Mouse (Mus musculus) MEL (cell line): ENCODE measurements around the gene Myo5a.

Experiments used
- CTCF ChIP-seq, 3 experiments: IDR thresholded peaks in 2 of 3; conservative IDR thresholded peaks in 1 of 3; 2 replicates each; pipeline ENCODE4 v1.5.1; 2011 to 2012; ENCODE audit warnings: low read length in 3 of 3, low read depth in 2 of 3, mild to moderate bottlenecking in 2 of 3, improper control_type of control experiment in 1 of 3, inconsistent platforms in 1 of 3, mixed read lengths in 1 of 3, moderate library complexity in 1 of 3; ENCODE audit not compliant: control insufficient read depth in 1 of 3, insufficient read depth in 1 of 3, poor library complexity in 1 of 3, severe bottlenecking in 1 of 3
- GABPA ChIP-seq: IDR thresholded peaks from 2 replicates; pipeline ENCODE4 v1.6.1; 2012; ENCODE audit warnings: low read depth, mild to moderate bottlenecking, inconsistent platforms, low read length, improper control_type of control experiment, moderate library complexity
- GATA1 ChIP-seq: IDR thresholded peaks from 2 replicates; pipeline ENCODE4 v1.6.1; 2011; ENCODE audit warnings: low read depth, low read length, improper control_type of control experiment
- MAX ChIP-seq: IDR thresholded peaks from 2 replicates; pipeline ENCODE4 v1.6.1; 2011; ENCODE audit warnings: low read length, improper control_type of control experiment
- MAZ ChIP-seq: IDR thresholded peaks from 2 replicates; pipeline ENCODE4 v1.6.1; 2012; ENCODE audit warnings: low read depth, mild to moderate bottlenecking, inconsistent platforms, low read length, improper control_type of control experiment
- NRF1 ChIP-seq: IDR thresholded peaks from 2 replicates; pipeline ENCODE4 v1.6.1; 2014; ENCODE audit warnings: low read depth, mild to moderate bottlenecking, inconsistent platforms, low read length, improper control_type of control experiment, moderate library complexity; ENCODE audit not compliant: poor library complexity, insufficient read depth, severe bottlenecking
- POLR2AphosphoS2 ChIP-seq: IDR thresholded peaks from 2 replicates; pipeline ENCODE4 v1.6.1; 2011; ENCODE audit warnings: low read length, improper control_type of control experiment
- SMC3 ChIP-seq: IDR thresholded peaks from 2 replicates; pipeline ENCODE4 v1.6.1; 2011; ENCODE audit warnings: low read depth, low read length, improper control_type of control experiment
- USF1 ChIP-seq: IDR thresholded peaks from 2 replicates; pipeline ENCODE4 v1.6.1; 2014; ENCODE audit warnings: low read depth, mild to moderate bottlenecking, inconsistent platforms, low read length, improper control_type of control experiment, moderate library complexity
- ZC3H11A ChIP-seq: IDR thresholded peaks from 2 replicates; pipeline ENCODE4 v1.6.1; 2012; ENCODE audit warnings: low read depth, mild to moderate bottlenecking, inconsistent platforms, low read length, improper control_type of control experiment
- ZNF384 ChIP-seq: IDR thresholded peaks from 2 replicates; pipeline ENCODE4 v1.6.1; 2012; ENCODE audit warnings: low read depth, mild to moderate bottlenecking, inconsistent platforms, low read length, improper control_type of control experiment

DNA sequence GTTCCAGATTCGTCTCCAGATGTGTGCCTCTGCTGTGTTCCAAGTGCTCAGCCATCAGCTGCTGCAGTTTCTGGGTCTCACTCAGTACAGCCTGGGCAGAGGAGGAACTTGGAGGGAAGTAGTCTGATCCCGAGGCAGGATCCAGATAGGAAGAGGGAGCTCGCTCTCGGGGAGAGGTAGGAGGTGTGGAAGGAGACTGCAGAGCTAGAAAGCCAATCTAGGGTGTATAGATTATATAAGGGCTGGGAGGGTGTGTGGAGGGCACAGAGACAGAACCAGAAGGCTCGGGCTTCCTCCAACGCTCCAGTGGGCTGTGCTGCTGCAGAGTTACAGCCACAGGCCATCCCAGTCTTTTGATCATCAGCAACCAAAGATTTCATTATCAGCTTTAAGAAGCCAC lies 172.2 kb downstream of the Myo5a start:
- TF ChIP-seq CTCF (IDR thresholded peaks at IDR 0.05 in 2 of 3, conservative IDR thresholded peaks at IDR 0.05 in 1 of 3; ENCODE audit: control insufficient read depth in 1 of 3, insufficient read depth in 1 of 3, low read depth in 2 of 3, low read length in 3 of 3, poor library complexity in 1 of 3, severe bottlenecking in 1 of 3), result no peak
- TF ChIP-seq ZNF384, result no peak
- TF ChIP-seq USF1, result no peak
- no peak for TF ChIP-seq GABPA
- no peak for TF ChIP-seq GATA1
- no peak for TF ChIP-seq ZC3H11A
- no peak for TF ChIP-seq POLR2AphosphoS2
- TF ChIP-seq NRF1, result no peak
- TF ChIP-seq SMC3, result no peak
- no peak for TF ChIP-seq MAX
- TF ChIP-seq MAZ, result no peak
